Mouse (Mus musculus) megakaryocyte, embryonic 14.5 days (primary cell): ENCODE measurements around the gene Oas1d.

Source experiments
- FLI1 ChIP-seq: IDR thresholded peaks from 2 replicates; pipeline ENCODE4 v1.6.1; 2012; ENCODE audit warnings: low read length, inconsistent platforms, mixed read lengths
- GATA1 ChIP-seq: IDR thresholded peaks from 3 replicates; pipeline ENCODE4 v1.6.1; 2012; ENCODE audit warnings: mixed read lengths, low read length, inconsistent platforms, borderline replicate concordance

DNA sequence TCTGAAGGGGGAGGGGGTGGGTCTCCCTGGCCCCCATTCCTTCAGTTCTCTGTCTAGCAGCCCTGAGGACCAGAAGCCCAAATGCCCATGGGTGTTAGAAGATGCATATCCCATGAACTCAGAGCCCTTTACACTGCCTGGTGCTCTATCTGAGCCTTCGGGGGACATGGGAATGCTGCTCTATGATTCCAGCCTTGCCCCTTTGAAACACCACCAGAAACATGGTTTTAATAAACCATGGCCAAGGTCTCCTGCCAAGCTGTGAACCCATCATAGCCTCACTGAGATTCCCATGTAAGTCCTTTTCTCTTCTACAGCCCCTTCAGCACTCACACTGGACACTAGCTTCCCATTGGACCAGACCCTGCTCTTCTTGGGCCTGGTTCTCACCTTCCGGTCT lies 24.3 kb upstream of the Oas1d start:
- TF ChIP-seq GATA1, result no peak
- no peak for TF ChIP-seq FLI1
